Mouse (Mus musculus) 3134 (cell line): Measurements from ENCODE around the gene Ctc1.

ENCODE experiments used
- DNase-seq: peaks from one replicate; pipeline ENCODE4 v3.0.0-alpha.2; 2011; ENCODE audit warnings: low spot score; ENCODE audit not compliant: insufficient read length; ENCODE audit errors: extremely low read depth

Ctc1 gene

GRCm38 (mm10) chr11:69085608-69086007, 69.9 kb downstream of the Ctc1 start:
- DNase-seq: no peak
